Mouse (Mus musculus) liver, embryonic 14.5 days (tissue): ENCODE data around the gene Adar.

Experiments used
- CTCF ChIP-seq: IDR thresholded peaks from 2 replicates; pipeline ENCODE4 v1.5.1; 2016; ENCODE audit warnings: antibody characterized with exemption, low read depth, control low read depth
- EP300 ChIP-seq: IDR thresholded peaks from 2 replicates; pipeline ENCODE4 v1.6.1; 2016; ENCODE audit warnings: antibody characterized with exemption, low read depth

DNA sequence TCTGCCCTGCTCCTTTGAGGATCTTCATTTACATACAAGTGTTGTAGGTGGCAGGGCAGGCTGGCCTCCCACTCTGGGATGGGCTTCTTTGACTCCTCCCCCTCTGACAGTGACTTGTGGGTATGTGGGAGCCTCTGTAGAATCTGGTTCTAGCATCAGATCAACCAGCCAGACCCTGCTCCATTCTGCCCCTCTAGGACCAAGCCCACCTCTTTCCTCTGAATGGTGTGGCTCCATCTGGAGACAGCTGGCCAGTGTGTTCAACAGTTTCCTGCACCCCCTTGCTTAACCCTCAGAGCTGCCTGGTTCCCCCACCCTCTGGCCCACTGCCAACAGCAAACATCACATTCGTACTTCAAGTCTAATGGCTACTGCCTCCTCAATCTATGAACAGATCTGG lies 37.5 kb downstream of the Adar start:
- TF ChIP-seq CTCF: no peak
- TF ChIP-seq EP300: no peak
